Mouse (Mus musculus): ENCODE measurements around the gene Macrod2. TPM values are rescaled to one million over a fixed set of nuclear protein-coding genes. Genes with fewer than 3 reads are reported as not detected.

Macrod2 gene
- polyA plus RNA-seq, 1 experiment from 2014 or later: 49.2 TPM

GRCm38 (mm10) chr2:140475770-140476169, 80.7 kb downstream of the Macrod2 start:
- Histone ChIP-seq H3K27me3 (replicated peaks; ENCODE audit: control insufficient read depth, insufficient read depth, low read length) (no peaks in the 10 kb centered on the region), H3K36me3 (ENCODE audit: control insufficient read depth, insufficient read depth, low read length) (no peaks in the 10 kb centered on the region), H3K9me3 (replicated peaks; ENCODE audit: control insufficient read depth, low read length) (no peaks in the 10 kb centered on the region), H3K4me3 (ENCODE audit: low read depth, low read length) (no peak overlapping the region), H3K27ac (ENCODE audit: low read depth, low read length) (no peak overlapping the region), H3K4me2 (ENCODE audit: low read length) (no peak overlapping the region), H3K4me1 (ENCODE audit: control insufficient read depth, insufficient read depth, low read length) (no peaks in the 10 kb centered on the region), H3K9ac (ENCODE audit: low read length) (no peak overlapping the region)
- WGBS: 91% methylated on average over 2 of the region's 2 CpGs
- ATAC-seq: no peak
- no peak for DNase-seq (ENCODE audit: low spot score)

GRCm38 (mm10) chr2:140476891-140477290, 81.8 kb downstream of the Macrod2 start:
- WGBS: 83% methylated on average over 4 of the region's 4 CpGs
- Histone ChIP-seq H3K4me1 (ENCODE audit: control insufficient read depth, insufficient read depth, low read length) (no peaks in the 10 kb centered on the region), H3K9ac (ENCODE audit: low read length) (no peak overlapping the region), H3K4me3 (ENCODE audit: low read depth, low read length) (no peak overlapping the region), H3K9me3 (replicated peaks; ENCODE audit: control insufficient read depth, low read length) (no peaks in the 10 kb centered on the region), H3K4me2 (ENCODE audit: low read length) (no peak overlapping the region), H3K27ac (ENCODE audit: low read depth, low read length) (no peak overlapping the region), H3K27me3 (replicated peaks; ENCODE audit: control insufficient read depth, insufficient read depth, low read length) (no peaks in the 10 kb centered on the region), H3K36me3 (ENCODE audit: control insufficient read depth, insufficient read depth, low read length) (no peaks in the 10 kb centered on the region)
- no peak for DNase-seq (ENCODE audit: low spot score)
- ATAC-seq: no peak

- H3K9ac ChIP-seq (ENCODE audit: low read length): no peak overlapping the region
- H3K36me3 ChIP-seq (ENCODE audit: control insufficient read depth, insufficient read depth, low read length): no peaks in the 10 kb centered on the region
- DNase-seq (ENCODE audit: low spot score) (no peak), ATAC-seq (no peak)
- no peak overlapping the region for H3K4me2 ChIP-seq (ENCODE audit: low read length)
- H3K4me1 ChIP-seq (ENCODE audit: control insufficient read depth, insufficient read depth, low read length): no peaks in the 10 kb centered on the region
- no peak overlapping the region for H3K27ac ChIP-seq (ENCODE audit: low read depth, low read length)
- no peaks in the 10 kb centered on the region for H3K27me3 ChIP-seq (replicated peaks; ENCODE audit: control insufficient read depth, insufficient read depth, low read length)
- H3K9me3 ChIP-seq (replicated peaks; ENCODE audit: control insufficient read depth, low read length): no peaks in the 10 kb centered on the region
- WGBS: 67% methylated on average over 2 of the region's 2 CpGs
- no peak overlapping the region for H3K4me3 ChIP-seq (ENCODE audit: low read depth, low read length)
Observed at GRCm38 (mm10) chr2:140482604-140483003, 87.5 kb downstream of the Macrod2 start.

- H3K4me3 ChIP-seq (ENCODE audit: low read depth, low read length): no peak overlapping the region
- no peaks in the 10 kb centered on the region for H3K4me1 ChIP-seq (ENCODE audit: control insufficient read depth, insufficient read depth, low read length)
- no peaks in the 10 kb centered on the region for H3K36me3 ChIP-seq (ENCODE audit: control insufficient read depth, insufficient read depth, low read length)
- H3K9ac ChIP-seq (ENCODE audit: low read length): no peak overlapping the region
- H3K27ac ChIP-seq (ENCODE audit: low read depth, low read length): no peak overlapping the region
- no peaks in the 10 kb centered on the region for H3K9me3 ChIP-seq (replicated peaks; ENCODE audit: control insufficient read depth, low read length)
- DNase-seq (ENCODE audit: low spot score) (peak; percentile 53), ATAC-seq (peak; percentile 54; the same call in 1 of the 2 replicates)
- H3K4me2 ChIP-seq (ENCODE audit: low read length): no peak overlapping the region
- 62% methylated on average over 3 of the region's 3 CpGs for WGBS
- no peaks in the 10 kb centered on the region for H3K27me3 ChIP-seq (replicated peaks; ENCODE audit: control insufficient read depth, insufficient read depth, low read length)
Observed at GRCm38 (mm10) chr2:140497688-140498087, 102.6 kb downstream of the Macrod2 start.

GRCm38 (mm10) chr2:140500951-140501350, 105.8 kb downstream of the Macrod2 start:
- Histone ChIP-seq H3K9me3 (replicated peaks; ENCODE audit: control insufficient read depth, low read length) (no peaks in the 10 kb centered on the region), H3K27me3 (replicated peaks; ENCODE audit: control insufficient read depth, insufficient read depth, low read length) (no peaks in the 10 kb centered on the region), H3K4me2 (ENCODE audit: low read length) (no peak overlapping the region), H3K4me1 (ENCODE audit: control insufficient read depth, insufficient read depth, low read length) (no peaks in the 10 kb centered on the region), H3K36me3 (ENCODE audit: control insufficient read depth, insufficient read depth, low read length) (no peaks in the 10 kb centered on the region), H3K9ac (ENCODE audit: low read length) (no peak overlapping the region), H3K27ac (ENCODE audit: low read depth, low read length) (no peak overlapping the region), H3K4me3 (ENCODE audit: low read depth, low read length) (no peak overlapping the region)
- ATAC-seq: peak; percentile 80; the same call in 1 of the 2 replicates
- DNase-seq (ENCODE audit: low spot score): peak; percentile 77
- WGBS: 23% methylated on average over 5 of the region's 5 CpGs

- Histone ChIP-seq H3K4me1 (ENCODE audit: control insufficient read depth, insufficient read depth, low read length) (no peaks in the 10 kb centered on the region), H3K36me3 (ENCODE audit: control insufficient read depth, insufficient read depth, low read length) (no peaks in the 10 kb centered on the region), H3K9ac (ENCODE audit: low read length) (no peak overlapping the region), H3K9me3 (replicated peaks; ENCODE audit: control insufficient read depth, low read length) (no peaks in the 10 kb centered on the region), H3K4me3 (ENCODE audit: low read depth, low read length) (no peak overlapping the region), H3K27ac (ENCODE audit: low read depth, low read length) (no peak overlapping the region), H3K27me3 (replicated peaks; ENCODE audit: control insufficient read depth, insufficient read depth, low read length) (no peaks in the 10 kb centered on the region), H3K4me2 (ENCODE audit: low read length) (no peak overlapping the region)
- ATAC-seq (no peak), DNase-seq (ENCODE audit: low spot score) (no peak)
- WGBS: 93% methylated on average over 2 of the region's 2 CpGs
Observed at GRCm38 (mm10) chr2:140521472-140521871, 126.4 kb downstream of the Macrod2 start.

GRCm38 (mm10) chr2:140530214-140530613, 135.1 kb downstream of the Macrod2 start:
- 55% methylated on average over 2 of the region's 2 CpGs for WGBS

GRCm38 (mm10) chr2:140532024-140532423, 136.9 kb downstream of the Macrod2 start:
- Histone ChIP-seq H3K4me1 (ENCODE audit: control insufficient read depth, insufficient read depth, low read length) (peaks cover 7% of the 10 kb centered on the region; the same call in 1 of the 2 replicates), H3K36me3 (ENCODE audit: control insufficient read depth, insufficient read depth, low read length) (no peaks in the 10 kb centered on the region), H3K9me3 (replicated peaks; ENCODE audit: control insufficient read depth, low read length) (no peaks in the 10 kb centered on the region), H3K9ac (ENCODE audit: low read length) (no peak overlapping the region), H3K27me3 (replicated peaks; ENCODE audit: control insufficient read depth, insufficient read depth, low read length) (no peaks in the 10 kb centered on the region), H3K4me3 (ENCODE audit: low read depth, low read length) (no peak overlapping the region), H3K4me2 (ENCODE audit: low read length) (no peak overlapping the region), H3K27ac (ENCODE audit: low read depth, low read length) (no peak overlapping the region)
- 81% methylated on average over 3 of the region's 3 CpGs for WGBS
- no peak for DNase-seq (ENCODE audit: low spot score)
- ATAC-seq: no peak

More at GRCm38 (mm10) chr2:140530214-140530613, 135.1 kb downstream of the Macrod2 start:
- Histone ChIP-seq H3K27me3 (replicated peaks; ENCODE audit: control insufficient read depth, insufficient read depth, low read length) (no peaks in the 10 kb centered on the region), H3K4me1 (ENCODE audit: control insufficient read depth, insufficient read depth, low read length) (peaks cover 7% of the 10 kb centered on the region; the same call in 1 of the 2 replicates), H3K27ac (ENCODE audit: low read depth, low read length) (no peak overlapping the region), H3K9ac (ENCODE audit: low read length) (no peak overlapping the region), H3K4me2 (ENCODE audit: low read length) (no peak overlapping the region), H3K9me3 (replicated peaks; ENCODE audit: control insufficient read depth, low read length) (no peaks in the 10 kb centered on the region), H3K36me3 (ENCODE audit: control insufficient read depth, insufficient read depth, low read length) (no peaks in the 10 kb centered on the region), H3K4me3 (ENCODE audit: low read depth, low read length) (no peak overlapping the region)
- DNase-seq (ENCODE audit: low spot score): peak; percentile 11
- no peak for ATAC-seq

GRCm38 (mm10) chr2:140532859-140533519, 137.9 kb downstream of the Macrod2 start:
- no peaks in the 10 kb centered on the region for H3K9me3 ChIP-seq (replicated peaks; ENCODE audit: control insufficient read depth, low read length)
- peaks cover 7% of the 10 kb centered on the region; the same call in 1 of the 2 replicates for H3K4me1 ChIP-seq (ENCODE audit: control insufficient read depth, insufficient read depth, low read length)
- H3K9ac ChIP-seq (ENCODE audit: low read length): no peak overlapping the region
- WGBS: 16% methylated on average over 9 of the region's 9 CpGs
- peak; percentile 76 for ATAC-seq
- H3K27me3 ChIP-seq (replicated peaks; ENCODE audit: control insufficient read depth, insufficient read depth, low read length): no peaks in the 10 kb centered on the region
- no peaks in the 10 kb centered on the region for H3K36me3 ChIP-seq (ENCODE audit: control insufficient read depth, insufficient read depth, low read length)
- H3K4me2 ChIP-seq (ENCODE audit: low read length): peak overlapping the region; percentile 31; the same call in 1 of the 2 replicates
- peak; percentile 81 for DNase-seq (ENCODE audit: low spot score)
- no peak overlapping the region for H3K27ac ChIP-seq (ENCODE audit: low read depth, low read length)
- H3K4me3 ChIP-seq (ENCODE audit: low read depth, low read length): no peak overlapping the region

Measured in forebrain, embryonic 14.5 days (tissue).